Mouse (Mus musculus) gastrocnemius, postnatal 36 days (tissue): ENCODE results near the gene Ntrk3. TPM values are rescaled to one million over a fixed set of nuclear protein-coding genes. Genes with fewer than 3 reads are reported as not detected.

ENCODE experiments used
- DNase-seq, 2 experiments: peaks; one replicate each; pipeline ENCODE4 v3.0.0; 2022
- intact Hi-C: fragments of 180-260 bp; cut with DNase I; formaldehyde crosslinking; loops from one replicate; pipeline ENCODE4 v1.15.1; 2025
- total RNA-seq, 2 experiments: library from RNA; stranded (reverse); gene quantifications; 2 replicates each; pipeline ENCODE4 v1.2.3; 2021

Gene Ntrk3
- total RNA-seq, 2 experiments from 2014 or later: 1.3 to 1.8 TPM

DNA sequence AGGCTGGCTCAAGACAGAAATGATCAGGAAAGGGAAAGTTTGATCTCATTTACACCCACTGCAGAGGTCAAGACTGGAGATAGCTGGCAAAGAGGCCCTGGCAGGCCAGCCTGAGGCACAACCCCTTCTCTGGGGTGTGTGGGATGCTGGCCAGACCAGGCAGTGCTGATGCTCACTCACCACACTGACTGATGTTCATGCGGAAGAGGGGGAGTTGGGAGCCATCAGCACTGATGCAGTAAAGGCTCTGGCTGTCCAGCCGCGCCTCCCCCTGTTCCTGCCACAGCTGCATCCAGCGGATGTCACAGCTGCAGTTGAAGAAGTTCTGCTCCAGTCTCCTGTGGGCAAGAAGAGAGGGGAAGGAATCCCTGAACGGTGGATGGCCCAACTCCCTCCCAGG, 275.2 kb downstream of the Ntrk3 start:
- no peak for DNase-seq
- intact Hi-C loops: no loop called here

DNA sequence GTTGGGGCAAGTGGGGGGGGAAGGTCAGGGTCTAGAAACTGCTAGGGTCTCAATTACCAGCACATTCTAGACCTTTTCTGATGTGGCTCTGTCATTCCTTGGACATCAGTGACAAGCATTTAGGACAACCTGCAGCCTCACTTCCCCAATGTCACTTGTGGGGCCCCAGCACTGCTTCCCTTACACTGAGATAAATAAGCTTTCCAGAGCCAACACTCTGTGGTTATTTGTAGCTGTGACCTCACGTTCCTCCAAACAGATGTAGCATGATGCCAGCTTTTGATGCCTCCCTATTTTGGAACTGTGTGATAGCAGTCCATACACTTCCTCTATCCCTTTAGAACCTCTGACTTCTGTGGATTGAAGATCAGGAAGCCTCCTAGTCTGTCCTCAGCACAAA, 278.8 kb downstream of the Ntrk3 start:
- no peak for DNase-seq

DNA sequence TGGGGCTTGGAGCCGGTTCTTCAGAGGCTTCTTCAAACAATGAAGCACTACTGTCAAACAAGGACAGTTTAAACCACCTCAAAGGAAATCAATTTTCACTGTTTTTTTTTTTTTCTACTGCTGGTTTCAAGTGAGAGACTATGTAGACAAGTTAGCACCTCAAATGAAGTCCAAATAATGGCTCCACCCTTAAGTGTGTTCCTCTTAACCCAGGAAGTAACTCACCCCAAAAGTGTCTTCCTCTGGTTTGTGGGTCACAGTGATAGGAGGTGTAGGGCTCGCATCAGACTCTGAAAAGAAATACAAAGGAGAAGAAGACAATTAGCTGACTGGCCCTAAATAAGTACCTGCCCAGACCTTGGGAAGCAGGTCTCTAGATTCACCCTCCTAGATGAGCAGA, 286.1 kb downstream of the Ntrk3 start:
- DNase-seq: no peak
- intact Hi-C loops: no loop called here

More for the DNA sequence above, 278.8 kb downstream of the Ntrk3 start:
- intact Hi-C loops: no loop called here

DNA sequence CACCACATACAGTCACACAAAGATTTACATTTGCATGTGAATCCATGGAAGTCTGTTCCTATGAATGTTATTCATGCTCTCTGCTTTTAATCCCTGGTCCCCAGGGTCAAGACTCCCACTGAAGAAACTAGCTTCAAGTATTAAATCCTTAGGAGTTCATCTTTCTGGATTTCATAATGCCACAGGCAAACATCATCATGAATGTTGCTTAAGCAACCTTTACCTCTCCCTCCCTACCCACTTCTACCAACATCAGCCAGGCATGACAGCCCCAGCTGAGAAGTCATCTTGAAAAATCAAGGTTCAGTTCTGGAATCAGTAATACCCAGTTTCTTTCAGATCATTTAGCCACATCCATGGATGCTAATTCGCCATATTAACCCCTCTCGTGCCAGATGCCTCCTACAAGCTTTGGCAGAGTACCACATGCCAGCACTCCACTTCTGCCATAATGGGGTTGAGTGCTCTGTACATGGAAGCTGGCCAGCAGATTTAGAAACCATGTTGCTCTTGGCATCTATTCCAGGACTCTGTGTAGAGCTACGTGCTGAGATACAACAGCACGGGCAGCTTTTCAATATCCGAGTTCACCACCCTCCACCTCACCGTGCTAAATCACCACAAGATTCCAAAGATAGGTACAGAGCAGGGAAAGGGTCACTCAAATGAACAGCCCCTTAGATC, 287.8 kb downstream of the Ntrk3 start:
- intact Hi-C loops: no loop called here
- DNase-seq: no peak

DNA sequence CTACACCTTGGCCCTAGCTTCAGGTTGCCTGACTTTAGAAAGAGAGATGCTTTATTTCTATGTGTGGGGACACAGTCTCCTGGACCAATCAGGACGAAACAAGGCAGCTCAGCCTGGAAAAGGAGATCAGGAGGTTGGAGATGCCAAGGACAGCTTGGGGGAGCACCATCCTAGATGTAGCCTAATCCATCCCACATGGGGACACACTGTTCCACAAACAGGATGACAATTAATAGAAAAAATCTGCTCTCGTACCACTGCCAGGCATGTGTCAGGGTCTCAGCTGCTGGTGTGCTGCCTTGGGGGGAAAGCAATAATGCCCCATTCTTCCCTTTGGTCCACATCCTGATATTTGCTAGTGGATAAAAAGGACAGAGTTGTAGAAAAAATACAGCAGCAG, 289.0 kb downstream of the Ntrk3 start:
- DNase-seq: no peak
- intact Hi-C loops: no loop called here

DNA sequence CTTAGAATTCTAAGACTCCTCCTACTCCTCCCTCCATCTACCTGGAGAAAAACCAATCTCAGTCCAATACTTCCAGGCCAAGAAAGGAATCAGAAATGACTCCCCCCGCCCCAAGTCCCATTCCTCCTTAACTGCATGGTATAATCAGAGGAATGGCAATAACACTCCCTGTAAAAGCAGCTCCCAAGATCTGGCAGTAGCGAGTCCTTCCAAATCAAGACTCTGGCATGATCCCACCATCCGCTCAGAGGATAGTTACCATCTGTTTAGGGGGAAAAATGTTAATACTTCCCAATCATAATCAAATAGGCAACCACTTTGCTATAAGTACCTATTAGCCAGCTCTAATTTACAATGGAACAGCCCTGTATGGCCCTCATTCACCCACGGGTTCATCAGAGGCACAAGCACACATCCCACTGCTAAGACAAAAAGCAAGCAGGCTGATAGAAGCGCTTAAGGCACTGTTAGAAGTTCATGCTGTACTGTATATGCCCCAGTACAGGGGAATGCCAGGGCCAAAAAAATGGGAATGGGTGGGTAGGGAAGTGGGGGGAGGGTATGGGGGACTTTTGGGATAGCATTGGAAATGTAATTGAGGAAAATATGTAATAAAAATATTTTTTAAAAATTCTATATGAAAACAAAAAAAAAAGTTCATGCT, 294.3 kb downstream of the Ntrk3 start:
- DNase-seq: no peak

DNA sequence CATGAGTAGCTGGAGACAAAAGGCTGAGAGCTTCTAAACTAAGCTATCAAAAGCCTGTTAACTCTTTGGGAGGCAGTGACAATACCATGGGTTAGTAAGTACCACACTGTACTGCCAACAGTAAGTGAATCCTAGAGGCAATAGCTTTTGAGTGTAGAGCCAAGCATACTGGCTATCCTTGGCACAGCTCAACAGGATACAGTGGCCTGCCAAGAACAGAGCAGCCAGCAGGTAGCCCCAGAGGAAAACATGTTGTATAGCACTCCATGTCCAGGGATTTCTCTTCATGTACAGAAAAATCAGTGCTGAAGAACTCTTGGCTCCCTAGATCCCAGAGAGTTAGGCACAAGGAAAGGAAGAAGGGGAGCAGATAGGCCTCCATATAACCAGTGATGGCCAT, 296.1 kb downstream of the Ntrk3 start:
- intact Hi-C loops: no loop called here
- DNase-seq: no peak

More for the DNA sequence above, 294.3 kb downstream of the Ntrk3 start:
- intact Hi-C loops: no loop called here

DNA sequence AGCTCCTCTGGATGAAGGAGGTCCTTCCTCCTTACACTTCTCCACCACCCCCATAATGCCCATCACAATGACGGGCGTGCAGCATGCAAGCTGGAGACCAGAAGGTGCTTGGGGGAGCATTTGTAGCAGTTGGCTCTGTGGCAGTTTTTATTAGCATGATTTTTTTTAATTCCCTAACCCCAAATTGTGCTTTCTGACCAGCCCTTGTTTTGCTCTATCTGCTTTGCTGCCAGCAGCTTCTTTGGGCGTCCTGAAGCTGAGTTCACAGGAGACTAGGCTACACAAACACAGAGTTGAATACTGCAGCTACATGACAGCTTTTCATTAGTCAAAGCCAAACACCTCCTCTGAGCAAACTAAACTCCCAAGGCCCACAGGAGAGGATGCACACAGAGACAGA, 296.9 kb downstream of the Ntrk3 start:
- intact Hi-C loops: no loop called here

DNA sequence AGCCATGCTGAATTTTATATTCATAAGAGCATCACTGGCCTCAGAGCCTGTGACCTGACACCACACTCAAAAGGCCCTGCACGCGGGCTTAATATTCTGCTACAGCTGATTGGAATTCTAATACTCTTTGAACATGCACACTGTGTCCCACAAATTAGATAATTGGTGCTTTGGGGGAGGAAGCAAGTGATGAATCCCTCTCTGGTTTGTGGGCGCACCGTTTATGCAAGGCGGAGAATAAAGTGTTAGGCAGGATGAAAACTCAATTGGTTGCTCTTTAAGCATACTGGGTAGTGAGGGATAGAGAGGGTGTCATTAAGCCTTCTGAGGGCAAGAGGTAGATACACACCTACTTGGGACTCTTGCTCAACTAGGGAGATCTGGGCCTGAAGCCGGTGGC, 297.3 kb downstream of the Ntrk3 start:
- no peak for DNase-seq
- intact Hi-C loops: no loop called here

More for the DNA sequence above, 296.9 kb downstream of the Ntrk3 start:
- DNase-seq: no peak

DNA sequence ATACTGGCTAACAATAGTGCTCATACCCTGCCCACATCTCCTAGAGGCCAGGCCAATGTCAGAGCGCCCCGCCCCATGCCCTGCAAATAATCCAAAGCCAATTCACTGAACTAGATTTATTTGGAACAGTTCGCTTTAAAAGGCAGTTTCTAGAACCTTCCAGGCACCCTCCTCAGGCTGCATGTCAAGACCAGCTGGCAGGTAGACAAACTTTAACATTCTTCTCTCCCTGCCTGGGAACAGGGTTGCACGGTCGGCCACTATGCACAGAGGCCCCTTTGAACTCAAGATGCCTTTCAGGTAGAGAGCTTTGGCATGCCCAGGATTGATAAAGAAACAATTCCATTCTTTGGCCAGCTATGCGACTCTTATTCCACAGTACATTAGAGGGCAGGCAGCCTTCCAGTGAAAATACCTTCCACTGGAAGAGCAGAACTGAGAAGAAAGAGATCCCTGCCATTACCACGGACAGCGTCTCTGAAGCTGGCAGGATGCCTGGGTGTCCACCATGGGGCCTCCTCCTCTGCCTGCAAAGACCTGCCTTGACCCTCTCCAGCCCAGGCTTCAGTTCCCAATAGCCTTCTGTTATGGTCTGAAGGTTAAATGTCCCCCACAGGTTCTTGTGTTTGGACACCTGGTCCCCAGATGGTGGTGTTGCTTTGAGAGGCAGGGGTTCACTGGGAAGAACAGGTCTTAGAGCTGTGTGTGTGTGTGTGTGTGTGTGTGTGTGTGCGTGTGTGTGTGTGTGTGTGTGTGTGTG, 298.3 kb downstream of the Ntrk3 start:
- intact Hi-C loops: no loop called here
- no peak for DNase-seq

DNA sequence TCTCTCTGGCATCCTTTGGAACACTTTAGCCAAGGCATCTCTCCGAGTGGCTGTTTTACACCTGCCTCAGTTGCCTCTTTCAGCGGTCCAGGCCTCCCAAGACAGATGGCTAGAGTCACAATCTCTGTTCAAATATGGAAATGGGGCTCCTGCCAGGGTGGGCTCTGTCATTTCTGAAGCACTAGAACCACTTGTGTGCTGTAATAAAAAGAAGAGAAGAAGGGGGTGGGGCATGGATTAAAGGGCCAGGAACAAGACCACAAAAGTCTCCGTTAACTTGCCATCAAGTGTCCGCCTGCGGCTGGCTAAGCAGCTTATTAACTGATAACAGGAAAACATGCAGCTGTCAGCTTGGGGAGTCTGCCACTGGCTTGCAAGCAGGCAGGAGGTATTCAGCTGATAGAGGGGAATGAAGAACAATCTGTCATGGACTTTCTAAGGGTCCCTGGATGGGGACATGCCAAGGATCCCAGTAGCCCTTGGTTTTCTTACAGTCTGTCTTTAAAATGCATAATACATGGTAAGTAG, 304.1 kb downstream of the Ntrk3 start:
- intact Hi-C loops: no loop called here
- no peak for DNase-seq

DNA sequence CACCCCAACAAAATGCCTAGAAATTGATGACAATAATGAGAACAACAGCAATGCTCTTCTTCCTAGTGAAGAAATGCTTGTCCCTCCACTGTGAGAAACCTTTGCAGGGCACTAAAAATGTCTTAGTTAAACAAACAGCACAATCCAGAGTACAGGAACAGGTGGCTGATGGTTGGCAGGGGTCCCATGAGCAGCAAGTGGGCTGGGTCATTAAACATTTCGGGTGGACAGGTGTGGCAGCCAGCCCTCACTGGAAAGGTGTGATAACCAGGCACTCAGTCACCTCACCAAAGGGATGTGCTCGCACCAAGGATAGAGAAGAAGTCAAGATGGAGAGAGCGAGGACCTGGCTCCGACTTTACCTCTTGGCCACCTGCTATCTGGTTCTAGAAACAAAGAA, 306.2 kb downstream of the Ntrk3 start:
- no peak for DNase-seq
- intact Hi-C loops: no loop called here

DNA sequence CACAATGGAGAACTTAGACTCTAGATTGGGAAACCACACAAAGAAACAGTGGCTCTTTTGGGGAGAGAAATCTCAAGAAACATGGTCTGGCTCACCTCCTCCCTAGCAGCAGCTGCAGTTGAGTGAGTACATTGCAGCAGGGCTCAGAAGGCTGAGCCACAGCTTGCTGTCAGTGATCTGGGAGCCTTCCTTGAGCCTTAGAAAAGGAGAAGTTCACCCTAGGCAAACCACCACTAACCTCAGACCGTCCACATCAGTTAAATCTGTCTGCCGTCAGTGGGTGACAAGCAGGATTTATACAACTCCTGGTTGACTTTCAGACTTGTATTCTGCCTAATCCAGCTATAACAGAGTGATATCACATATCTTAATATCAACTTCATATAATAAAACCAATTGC, 325.6 kb downstream of the Ntrk3 start:
- intact Hi-C loops: no loop called here
- DNase-seq: no peak

DNA sequence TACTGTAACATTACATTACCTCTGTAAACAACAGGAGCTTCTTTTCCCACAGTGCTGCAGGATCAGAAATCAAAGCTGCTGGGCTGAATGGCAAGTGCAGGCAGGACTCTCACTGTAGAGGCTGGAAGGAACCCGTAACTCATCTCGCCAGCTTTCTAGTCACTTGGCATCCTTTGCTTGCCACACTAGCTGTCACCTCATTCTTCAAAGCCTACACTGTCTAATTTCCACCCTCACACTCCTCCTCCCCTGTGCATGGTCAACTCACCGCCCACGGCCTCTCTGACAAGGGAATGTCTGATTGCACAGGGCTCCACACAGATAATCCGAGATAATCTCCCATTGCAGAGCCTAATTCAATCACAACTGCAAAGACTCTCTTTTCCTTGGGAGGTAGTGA, 327.8 kb downstream of the Ntrk3 start:
- intact Hi-C loops: no loop called here
- no peak for DNase-seq

DNA sequence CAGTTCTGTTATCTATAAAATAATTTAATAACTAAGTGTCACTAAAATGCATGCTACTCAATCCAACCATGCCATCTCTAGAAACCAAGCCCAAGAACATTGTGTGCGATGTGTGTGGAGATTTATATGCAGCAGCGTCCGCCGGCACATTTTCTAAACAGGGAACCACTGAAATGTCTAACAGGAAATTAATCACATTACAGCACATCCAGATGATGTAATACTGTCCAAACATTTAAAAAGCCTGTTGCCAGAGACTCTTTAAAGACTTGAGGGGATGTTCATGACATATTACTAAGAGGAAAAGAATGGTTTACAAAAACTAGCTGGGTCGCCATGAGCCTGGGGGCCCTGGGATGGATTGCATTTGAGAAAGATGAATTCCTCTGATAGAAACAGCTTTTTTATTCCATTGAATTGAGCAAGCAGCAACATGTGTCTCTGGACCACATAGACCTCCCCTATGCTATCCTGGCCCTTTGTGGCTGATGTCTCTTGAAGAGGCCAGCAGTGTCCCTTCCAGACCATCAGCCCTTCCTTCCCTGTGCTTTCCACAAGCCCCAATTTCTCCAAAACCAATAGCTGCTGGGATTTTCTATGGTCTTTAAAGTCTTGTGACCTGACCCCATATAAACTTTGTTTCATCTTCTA, 331.0 kb downstream of the Ntrk3 start:
- DNase-seq: no peak
- intact Hi-C loops: no loop called here

DNA sequence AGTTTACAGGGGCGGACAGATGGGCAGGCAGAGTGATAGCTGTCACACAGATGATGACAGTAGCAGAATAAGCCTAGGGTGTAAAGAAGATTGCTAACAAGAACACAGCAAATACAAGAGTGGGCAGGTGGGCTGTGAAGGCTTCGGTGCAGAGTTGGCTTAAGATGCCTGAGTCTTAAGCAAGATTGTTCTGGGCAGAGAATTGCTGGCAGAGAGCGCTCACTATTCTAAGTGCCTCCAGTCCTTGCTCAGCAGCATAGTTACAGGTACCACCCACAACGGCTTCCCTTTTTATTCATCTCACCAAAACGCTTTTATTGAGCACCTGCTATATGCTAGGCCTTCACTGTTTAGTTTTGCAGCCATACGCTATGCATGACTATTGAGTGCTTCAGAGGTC, 333.3 kb downstream of the Ntrk3 start:
- no peak for DNase-seq
- intact Hi-C loops: no loop called here

DNA sequence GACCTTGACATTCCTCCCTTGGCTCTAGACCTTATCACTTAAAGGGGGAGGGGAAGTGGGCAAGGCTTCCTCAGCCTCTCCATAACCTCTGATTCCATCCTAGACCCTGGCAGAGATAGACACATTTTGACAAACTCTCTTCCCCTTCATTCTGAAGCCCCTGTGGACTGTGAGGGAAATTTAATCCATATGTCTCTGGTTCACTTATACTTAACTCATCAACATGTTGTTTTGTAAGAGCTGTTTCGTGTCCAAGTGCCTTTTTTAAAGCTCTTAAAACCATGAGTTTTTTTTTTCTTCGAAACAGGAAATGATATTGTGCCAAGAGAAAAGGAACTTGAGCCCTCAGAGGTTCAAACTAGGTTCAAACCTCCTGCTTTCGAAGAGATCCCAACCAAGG, 335.3 kb downstream of the Ntrk3 start:
- no peak for DNase-seq
- intact Hi-C loops: no loop called here

DNA sequence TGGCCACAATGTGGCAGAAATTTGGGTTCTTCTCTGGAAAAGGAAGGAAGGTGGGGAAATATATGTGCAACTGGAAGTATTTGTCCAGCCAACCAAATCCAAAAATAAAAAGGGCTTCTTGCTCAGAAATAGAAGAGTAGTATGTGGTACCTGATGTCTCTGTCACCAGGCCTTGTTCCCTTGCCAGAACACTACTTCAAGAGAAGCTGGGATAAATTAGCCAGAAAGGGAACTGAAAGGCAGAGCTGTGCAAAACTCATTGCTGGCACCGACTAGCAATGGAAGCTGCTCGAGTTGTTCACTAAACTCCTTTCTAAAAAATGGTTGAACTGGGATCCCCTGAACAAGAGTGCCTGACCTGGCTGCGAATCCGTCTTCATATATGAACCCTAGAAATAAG, 337.6 kb downstream of the Ntrk3 start:
- no peak for DNase-seq
- intact Hi-C loops: no loop called here

DNA sequence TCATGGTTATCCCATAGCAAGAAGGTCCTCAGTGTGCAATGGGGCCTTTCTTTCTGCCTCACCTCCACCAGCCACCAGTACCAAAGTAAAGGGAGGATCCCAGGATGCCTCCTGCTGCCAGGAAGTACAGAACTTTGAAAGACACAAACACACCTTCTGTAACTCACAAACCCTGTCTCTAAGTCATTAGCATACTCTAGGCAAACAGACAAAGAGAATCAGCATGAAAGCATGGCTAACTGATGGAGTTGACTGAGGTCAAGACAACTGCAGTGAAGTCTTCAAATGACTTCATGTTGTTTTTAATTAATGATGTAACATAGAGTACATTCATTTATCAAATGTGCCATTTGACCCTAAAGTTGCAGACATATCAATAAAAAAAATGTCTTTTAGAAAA, 339.4 kb downstream of the Ntrk3 start:
- intact Hi-C loops: no loop called here
- DNase-seq: no peak

DNA sequence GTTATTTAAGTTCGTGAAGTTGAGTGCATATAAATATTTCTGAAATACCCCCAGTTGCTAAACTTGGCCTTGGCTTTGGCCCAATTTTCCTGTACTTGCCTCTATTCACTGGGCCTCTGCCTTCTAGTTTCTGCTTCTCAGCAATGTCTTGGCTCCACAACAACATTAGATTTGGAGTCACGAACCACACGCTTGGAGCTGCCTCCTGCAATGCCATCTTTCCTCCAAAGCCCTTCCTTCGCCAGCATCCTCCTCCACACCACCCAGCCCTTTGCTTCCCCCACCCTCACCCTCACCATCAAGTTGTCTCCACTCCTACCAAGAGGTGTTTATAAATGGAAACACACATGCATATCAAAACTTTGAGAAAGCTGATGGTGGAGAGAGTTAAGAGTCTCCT, 340.6 kb downstream of the Ntrk3 start:
- intact Hi-C loops: no loop called here
- no peak for DNase-seq

DNA sequence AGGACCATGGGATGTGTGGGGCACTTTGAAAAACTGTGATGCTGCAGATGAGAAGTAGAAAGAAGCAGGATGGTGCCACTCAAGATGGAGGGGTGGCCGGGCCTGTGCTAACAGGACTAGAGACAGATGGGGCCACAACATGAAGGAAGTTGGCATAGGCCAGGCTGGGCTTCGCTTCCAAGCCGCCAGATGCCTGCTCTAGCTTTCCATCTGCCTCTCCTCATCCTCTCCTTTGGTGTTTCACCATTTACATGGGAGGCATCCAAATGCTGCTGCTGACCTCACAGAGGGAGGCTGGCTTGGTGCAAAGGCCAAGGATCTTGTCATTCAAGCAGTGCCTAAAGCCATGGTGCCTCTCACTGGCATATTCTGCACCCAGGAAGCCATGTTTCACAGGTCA, 347.8 kb downstream of the Ntrk3 start:
- no peak for DNase-seq
- intact Hi-C loops: no loop called here
